Mouse (Mus musculus): ENCODE measurements around the gene Olfr981. TPM values are rescaled to one million over a fixed set of nuclear protein-coding genes. Genes with fewer than 3 reads are reported as not detected.

Olfr981 gene
- not detected in 2 replicates for polyA plus RNA-seq (2012; rRNA removed; ENCODE audit: low replicate concordance)

DNA sequence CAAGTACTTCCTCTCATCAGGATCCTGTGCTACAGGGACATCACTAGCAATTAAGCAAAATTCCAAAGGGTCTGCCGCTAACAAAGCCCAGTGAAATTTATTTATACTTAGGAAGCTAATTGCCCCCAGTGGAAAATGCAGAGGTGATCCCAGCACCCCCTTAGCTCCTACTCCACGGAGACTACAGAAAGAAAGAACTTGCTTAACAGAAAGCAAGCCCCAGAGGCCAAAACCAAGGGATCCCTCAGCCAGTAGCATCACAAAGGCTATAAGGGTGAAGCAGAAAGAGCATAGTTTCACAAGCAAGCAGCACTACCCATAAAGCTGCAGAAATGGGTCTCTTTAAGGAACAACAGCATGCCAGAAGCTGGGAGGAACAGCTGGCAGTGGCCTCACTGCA is at the start of gene Olfr981:
Gene Olfr981 (plus strand): TSS at position 301 of the 400 bp plus-strand sequence.

DNA sequence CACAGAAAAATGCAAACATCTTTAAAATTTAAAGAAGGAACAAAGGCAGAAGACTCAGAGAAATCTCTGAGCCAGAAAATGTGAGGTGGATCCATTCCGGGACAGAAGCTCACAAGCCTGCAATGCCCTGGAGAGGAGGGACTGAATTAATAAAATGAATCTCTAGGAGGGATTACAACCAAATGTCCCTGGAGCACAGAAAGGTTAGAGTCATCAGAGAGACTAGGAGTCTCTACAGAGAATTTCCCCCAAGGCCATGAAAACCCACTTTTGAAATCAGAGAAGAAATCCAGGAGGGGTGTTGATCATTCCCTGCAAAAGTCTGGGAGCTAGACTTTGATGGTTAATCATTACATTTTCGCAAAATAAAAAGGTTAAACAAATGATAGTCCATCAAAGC is 29.5 kb upstream of the Olfr981 start, which contains the start of gene Olfr978:
Gene Olfr978 (plus strand): TSS at position 301 of the 400 bp plus-strand sequence.

DNA sequence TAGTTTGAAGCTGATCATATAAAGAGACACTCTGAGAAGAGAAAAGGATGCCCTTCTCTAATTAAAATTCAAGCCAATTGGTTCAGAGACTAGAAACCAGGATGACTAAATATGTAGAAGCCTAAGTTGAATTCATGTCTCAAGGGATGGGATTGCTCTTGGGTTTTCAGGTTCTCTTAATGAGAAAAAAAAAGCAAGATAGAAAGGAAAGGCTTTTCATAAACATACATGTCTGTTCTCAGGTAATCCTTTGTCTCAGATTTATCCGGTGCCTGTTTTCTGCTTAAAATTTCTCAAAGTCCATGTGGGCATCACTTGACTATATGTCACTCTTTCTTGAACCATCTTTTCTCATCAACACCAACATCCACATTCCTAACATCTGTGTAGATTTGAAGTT is 17.9 kb upstream of the Olfr981 start, which contains the start of gene Olfr979:
Gene Olfr979 (minus strand): TSS at position 101 of the 400 bp plus-strand sequence.

DNA sequence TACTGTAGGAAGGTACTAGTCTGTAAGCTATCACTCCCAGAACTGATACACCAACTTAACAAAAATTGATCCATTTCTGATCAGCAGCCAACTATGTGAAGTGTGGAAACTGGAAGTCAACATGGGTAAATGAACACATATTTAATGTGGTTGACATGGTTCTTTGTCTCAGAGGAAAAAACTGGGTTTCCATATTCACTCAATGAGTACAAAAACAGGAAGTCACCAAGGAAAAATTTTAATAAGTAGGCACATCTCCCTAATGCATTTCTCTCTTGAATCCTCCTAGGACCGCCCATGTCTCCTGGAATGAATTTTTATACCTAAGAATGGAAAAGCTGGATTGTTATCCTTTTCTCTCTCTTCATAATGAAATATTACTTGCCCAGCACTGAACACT is 11.8 kb upstream of the Olfr981 start, which contains the start of gene Olfr980:
Gene Olfr980 (minus strand): TSS at position 101 of the 400 bp plus-strand sequence.

DNA sequence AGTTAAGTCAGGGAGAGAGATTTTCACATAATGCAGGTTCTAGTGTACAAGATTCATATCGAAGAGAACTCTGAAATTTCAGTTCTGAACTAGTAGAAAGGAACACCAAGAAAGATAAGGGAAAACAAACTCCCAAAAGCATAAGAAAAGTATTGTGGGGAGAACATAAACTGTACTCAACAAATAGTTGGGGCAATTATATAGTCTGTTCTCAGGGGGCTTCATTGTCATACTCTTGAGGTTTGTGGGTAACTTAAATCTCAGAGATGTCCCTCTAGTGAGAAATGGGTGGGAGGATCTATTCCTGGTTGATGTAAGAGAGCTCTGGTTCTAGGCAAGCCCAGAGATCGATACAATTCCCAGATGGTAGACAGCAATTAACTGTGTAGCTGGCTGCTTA is 52.3 kb downstream of the Olfr981 start, which contains the start of gene Olfr982:
Gene Olfr982 (plus strand): TSS at position 301 of the 400 bp plus-strand sequence.

Other genes starting within 250 kb of the Olfr981 start
- gene Olfr968, start 238.2 kb upstream of the Olfr981 start, polyA plus RNA-seq (2012; rRNA removed; ENCODE audit: low replicate concordance) = not detected in 2 replicates
- gene Olfr969, start 230.5 kb upstream of the Olfr981 start, polyA plus RNA-seq (2012; rRNA removed; ENCODE audit: low replicate concordance) = not detected in 2 replicates
- gene Olfr970, start 212.6 kb upstream of the Olfr981 start, polyA plus RNA-seq (2012; rRNA removed; ENCODE audit: low replicate concordance) = not detected in 2 replicates
- gene Olfr971, start 184.6 kb upstream of the Olfr981 start, polyA plus RNA-seq (2012; rRNA removed; ENCODE audit: low replicate concordance) = not detected in 2 replicates
- gene Olfr972, start 155.0 kb upstream of the Olfr981 start, polyA plus RNA-seq (2012; rRNA removed; ENCODE audit: low replicate concordance) = not detected in 2 replicates
- gene Olfr229, start 114.1 kb upstream of the Olfr981 start, polyA plus RNA-seq (2012; rRNA removed; ENCODE audit: low replicate concordance) = not detected in 2 replicates
- not detected in 2 replicates for gene Olfr974, start 84.0 kb upstream of the Olfr981 start, polyA plus RNA-seq (2012; rRNA removed; ENCODE audit: low replicate concordance)
- not detected in 2 replicates for gene Olfr975, start 69.4 kb upstream of the Olfr981 start, polyA plus RNA-seq (2012; rRNA removed; ENCODE audit: low replicate concordance)
- gene Olfr976, start 60.3 kb upstream of the Olfr981 start, polyA plus RNA-seq (2012; rRNA removed; ENCODE audit: low replicate concordance) = not detected in 2 replicates
- gene Olfr978, start 29.4 kb upstream of the Olfr981 start, polyA plus RNA-seq (2012; rRNA removed; ENCODE audit: low replicate concordance) = not detected in 2 replicates
- not detected in 2 replicates for gene Olfr979, start 18.0 kb upstream of the Olfr981 start, polyA plus RNA-seq (2012; rRNA removed; ENCODE audit: low replicate concordance)
- not detected in 2 replicates for gene Olfr980, start 11.9 kb upstream of the Olfr981 start, polyA plus RNA-seq (2012; rRNA removed; ENCODE audit: low replicate concordance)
- not detected in 2 replicates for gene Olfr982, start 52.4 kb downstream of the Olfr981 start, polyA plus RNA-seq (2012; rRNA removed; ENCODE audit: low replicate concordance)
- not detected in 2 replicates for gene Olfr983, start 72.1 kb downstream of the Olfr981 start, polyA plus RNA-seq (2012; rRNA removed; ENCODE audit: low replicate concordance)
- not detected in 2 replicates for gene Olfr984, start 92.7 kb downstream of the Olfr981 start, polyA plus RNA-seq (2012; rRNA removed; ENCODE audit: low replicate concordance)
- gene Olfr985, start 108.7 kb downstream of the Olfr981 start, polyA plus RNA-seq (2012; rRNA removed; ENCODE audit: low replicate concordance) = not detected in 2 replicates
- gene Tmem225, start 126.7 kb downstream of the Olfr981 start, polyA plus RNA-seq (2012; rRNA removed; ENCODE audit: low replicate concordance) = not detected in 2 replicates
- gene Olfr986, start 159.5 kb downstream of the Olfr981 start, polyA plus RNA-seq (2012; rRNA removed; ENCODE audit: low replicate concordance) = not detected in 2 replicates
- 0.06 and 0.32 TPM in 2 replicates for gene Zfp202, start 170.9 kb downstream of the Olfr981 start, polyA plus RNA-seq (2012; rRNA removed; ENCODE audit: low replicate concordance)
- 0.02 and 0.50 TPM in 2 replicates for gene Scn3b, start 247.8 kb downstream of the Olfr981 start, polyA plus RNA-seq (2012; rRNA removed; ENCODE audit: low replicate concordance)

Measured in duodenum, adult 2 months (tissue).